Mouse (Mus musculus) frontal cortex, postnatal 10 days (tissue): ENCODE measurements at regions not wholly inside any gene's neighbourhood (a gene's known extent, or its start where the extent isn't known, plus 50 kb on each side); places are given as distances from the start of the nearest gene placed in this dataset.

Experiments used
- DNase-seq, 2 experiments: peaks; one replicate each; pipeline ENCODE4 v3.0.0; 2022; ENCODE audit warnings: low spot score in 2 of 2, mixed read lengths in 1 of 2

DNA sequence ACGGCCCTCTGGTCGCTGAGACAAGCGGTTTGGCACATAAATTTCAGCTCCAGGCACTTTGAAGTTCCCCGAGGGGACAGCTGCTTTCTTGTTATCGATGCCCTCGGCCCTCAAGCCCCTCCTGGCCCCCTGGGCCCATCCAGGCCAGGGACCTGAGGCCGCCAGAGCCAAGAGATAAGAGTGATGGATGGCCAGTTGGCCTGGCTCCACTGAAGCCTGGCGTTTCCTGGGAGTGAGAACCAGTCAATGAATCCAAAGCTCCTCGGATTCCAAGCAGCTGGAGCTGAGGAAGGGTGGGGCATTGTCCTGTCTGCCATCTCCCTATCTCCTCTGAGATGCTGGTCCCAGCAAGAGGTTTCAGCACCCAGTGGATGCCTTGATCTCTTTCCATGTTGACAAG is 71.6 kb upstream of the Hand1 start:
- DNase-seq: no peak

- DNase-seq: no peak
Observed at GRCm38 (mm10) chr11:57899335-57899734, 66.7 kb upstream of the Hand1 start.

GRCm38 (mm10) chr11:57895497-57895896 is 62.9 kb upstream of the Hand1 start:
- DNase-seq: no peak

DNA sequence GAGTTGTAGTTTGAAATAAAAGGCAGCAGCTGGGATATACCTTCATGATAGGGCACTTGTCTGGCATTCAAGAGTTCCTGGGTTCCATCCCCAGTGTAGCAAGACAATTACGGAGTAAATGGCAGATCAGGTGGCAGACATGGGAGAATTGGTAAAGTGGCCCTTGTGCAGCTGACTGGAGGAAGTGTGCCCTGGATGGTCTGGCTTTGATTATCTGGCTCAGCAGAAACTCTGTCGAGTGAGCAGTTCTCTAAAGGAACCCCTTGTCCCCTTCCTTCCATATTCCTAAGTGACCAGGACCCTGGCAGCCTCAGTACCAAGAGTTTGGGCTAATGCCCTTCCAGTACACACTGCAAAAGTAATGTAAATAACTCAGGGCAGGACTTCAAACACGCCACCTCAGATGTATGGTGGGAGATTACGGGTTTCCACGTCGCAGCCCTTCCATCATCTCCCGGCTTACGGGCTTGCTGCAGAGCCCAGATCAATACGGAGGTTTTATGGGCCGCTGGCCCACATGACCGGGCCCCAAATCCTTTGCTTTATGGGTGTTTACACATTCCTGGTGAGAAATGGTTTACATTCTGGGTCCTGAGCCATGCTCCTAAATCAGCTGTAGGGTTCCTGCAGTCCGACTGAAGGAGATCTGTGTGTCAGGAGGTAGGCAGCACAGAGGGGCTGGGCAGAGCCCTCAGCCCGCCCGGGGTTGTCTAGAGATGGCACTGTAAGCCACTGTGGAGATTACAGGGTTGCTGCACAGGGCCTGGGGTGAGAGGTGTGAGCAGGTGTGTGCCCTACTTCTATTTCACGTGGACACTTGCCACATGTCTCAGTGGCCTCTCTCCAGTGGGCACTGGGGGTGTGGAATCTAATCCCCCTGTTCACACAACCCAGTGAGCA is 50.4 kb upstream of the Hand1 start:
- no peak for DNase-seq
